Mouse (Mus musculus): ENCODE data around the gene Apba2.
A peak's percentile ranks its signal among the peaks of the same experiment; 100 is the strongest.

The Apba2 gene

DNA sequence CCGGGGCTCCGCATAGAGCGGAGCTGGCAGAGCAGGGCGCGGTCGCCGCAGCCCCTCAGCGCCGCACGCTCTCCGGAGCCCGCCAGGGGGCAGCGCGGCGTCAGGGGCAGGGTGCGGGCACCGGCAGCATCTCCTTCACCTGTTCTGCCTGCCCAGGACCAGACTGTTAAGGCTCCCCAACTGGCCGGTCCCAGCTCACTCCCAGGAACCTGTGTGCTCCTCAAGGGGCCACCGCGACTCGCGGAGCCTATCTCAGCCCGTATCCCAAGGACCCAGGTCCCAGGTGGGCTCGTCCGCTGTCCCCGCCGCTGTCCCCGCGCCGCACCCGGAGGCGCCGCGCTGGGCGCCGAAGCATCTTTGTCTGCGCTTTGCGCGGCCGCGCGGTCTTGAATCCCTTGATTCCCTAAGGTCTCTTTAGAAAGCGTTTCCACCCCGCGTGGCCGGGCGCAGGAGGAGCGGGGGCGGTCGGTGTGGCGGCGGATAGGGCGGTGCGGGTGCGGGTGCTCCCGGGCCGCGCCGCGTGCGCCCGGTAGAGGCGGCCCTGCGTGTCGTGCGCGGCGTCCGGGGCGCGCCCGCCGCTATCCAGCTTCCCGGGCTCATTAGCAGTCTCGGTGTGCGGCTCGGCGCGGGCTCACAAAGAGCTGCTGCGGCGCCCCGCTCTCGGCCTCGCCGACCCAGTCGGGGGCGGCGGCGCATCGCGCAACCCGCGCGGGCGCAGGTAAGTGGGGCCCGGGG, at the start of gene Apba2:
TSS of gene Apba2 (plus strand) at position 171 of the 735 bp plus-strand sequence.
- DNase-seq, result peak; percentile 12

DNA sequence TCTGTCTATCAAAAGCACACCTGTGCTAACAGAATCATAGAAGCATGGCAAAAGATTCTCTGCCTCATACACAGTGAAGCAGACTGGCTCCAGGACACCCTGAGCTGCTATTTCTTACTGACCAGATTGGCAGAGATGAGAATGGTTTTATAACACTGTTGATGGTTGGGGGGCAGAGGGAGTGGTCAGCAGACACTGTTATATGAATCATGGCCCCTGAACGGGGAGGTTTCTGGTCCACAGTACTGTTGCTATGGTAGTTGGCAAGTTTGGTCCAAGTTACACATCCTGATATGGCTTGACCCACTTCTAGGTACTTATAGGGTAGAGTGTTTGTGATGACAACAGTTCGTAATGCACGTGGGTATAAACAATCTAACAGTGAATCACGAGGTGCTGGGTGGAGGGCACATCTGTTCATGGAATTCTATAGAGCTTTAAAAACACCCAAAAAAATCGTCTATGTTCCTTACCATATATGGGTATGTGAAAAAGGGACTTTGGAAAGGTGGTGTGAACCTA, 49.6 kb upstream of the Apba2 start:
- no peak for DNase-seq

DNA sequence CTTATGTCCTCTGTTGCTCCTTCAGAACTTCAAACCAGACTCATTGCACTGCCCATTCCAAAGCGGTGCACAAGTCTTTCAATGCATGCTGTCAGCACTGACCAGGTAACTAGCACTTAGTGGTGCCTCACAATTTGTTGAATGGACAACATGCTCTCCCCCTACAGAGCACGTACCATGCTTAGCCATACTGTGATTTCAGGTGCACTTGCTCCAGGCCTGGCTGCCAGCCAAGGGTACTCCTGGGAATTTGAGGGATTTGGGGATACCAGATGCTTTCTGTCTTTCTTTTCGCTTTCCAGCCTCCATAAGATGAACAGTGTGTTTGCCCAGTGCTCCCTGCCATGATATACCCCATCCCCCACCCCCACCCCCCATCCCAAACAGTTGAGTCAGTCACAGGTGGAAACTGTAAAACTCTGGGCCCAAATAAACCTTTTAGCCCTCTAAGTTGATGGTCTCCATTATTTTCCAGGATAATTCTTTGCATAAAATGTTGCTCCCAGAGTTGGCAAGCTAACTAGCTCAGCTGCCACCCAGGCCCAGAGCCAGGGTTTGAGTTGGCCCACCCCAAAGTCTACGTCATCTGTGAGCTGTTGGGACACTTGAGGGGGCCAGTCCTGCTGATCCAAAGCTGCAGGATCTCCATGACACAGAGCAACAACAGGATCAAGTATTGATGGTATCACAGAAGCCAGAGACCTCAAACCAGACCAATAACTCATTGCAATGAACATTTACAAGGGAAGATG, 48.9 kb upstream of the Apba2 start:
- no peak for DNase-seq

GRCm38 (mm10) chr7:64456176-64456575, 45.3 kb upstream of the Apba2 start:
- DNase-seq, result no peak

DNA sequence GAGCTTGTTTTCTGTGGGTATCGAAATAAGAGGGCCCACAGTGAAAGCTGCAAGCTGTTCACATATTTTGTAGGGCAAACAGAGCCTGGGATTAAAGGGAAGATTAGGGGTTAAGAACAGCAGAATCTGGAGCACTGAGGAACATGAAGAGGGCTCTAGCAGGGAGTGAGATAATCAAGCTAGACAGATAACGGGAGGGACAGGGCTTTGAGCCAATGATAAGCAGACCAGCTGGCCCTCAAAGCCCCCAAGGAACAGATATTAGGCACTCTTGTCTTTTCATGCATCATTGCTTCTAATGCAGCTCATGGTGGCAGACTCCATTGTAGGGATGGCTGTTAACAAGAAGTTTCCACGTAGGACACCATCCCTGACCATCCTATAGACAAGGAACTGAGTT, 44.8 kb upstream of the Apba2 start:
- no peak for DNase-seq

DNA sequence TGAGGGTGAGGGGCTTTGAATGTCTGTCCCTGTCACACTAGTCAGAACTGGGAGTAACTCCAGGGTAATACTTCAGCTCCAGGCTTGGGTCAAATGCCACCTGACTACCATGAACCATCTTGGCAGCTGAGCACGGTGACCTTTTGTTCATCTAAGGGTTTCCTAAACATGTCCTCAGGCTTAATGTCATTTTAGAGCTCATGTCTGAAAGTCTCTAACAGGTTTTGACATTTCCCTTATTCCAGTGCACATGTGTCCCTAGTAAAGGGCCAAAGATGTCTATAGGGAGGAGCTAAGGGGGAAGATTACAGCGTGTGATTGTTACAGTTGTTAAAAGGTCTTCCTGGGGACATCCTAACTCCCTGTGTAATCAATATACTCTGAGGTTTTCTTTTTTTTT, 43.7 kb upstream of the Apba2 start:
- no peak for DNase-seq

- no peak for DNase-seq
Measured at GRCm38 (mm10) chr7:64497438-64497837, 4.1 kb upstream of the Apba2 start.

GRCm38 (mm10) chr7:64502271-64503180, 1.0 kb downstream of the Apba2 start:
- no peak for DNase-seq

DNA sequence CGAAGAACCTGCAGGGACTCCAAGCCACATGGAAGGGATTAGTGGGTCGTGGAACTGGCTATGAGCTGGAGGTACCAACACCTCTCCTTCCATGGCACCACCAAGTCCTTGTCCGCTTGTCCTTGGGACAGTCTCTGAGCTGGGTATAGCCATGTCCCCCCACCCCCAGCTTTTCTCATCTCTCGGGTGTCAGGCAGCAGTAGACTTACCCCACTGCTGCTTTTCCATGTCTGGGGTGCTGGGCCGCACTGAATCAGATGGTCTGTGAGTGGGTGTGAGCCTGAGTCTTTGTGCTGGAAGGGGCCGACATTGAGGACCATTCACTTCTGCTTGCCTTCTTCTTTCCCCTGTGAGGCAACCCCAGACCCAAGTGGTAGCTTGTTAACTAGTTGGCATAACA, 2.1 kb downstream of the Apba2 start:
- DNase-seq, result no peak

- no peak for DNase-seq
Measured at GRCm38 (mm10) chr7:64504691-64505231, 3.3 kb downstream of the Apba2 start.

- DNase-seq, result no peak
Measured at GRCm38 (mm10) chr7:64505571-64505970, 4.1 kb downstream of the Apba2 start.

DNA sequence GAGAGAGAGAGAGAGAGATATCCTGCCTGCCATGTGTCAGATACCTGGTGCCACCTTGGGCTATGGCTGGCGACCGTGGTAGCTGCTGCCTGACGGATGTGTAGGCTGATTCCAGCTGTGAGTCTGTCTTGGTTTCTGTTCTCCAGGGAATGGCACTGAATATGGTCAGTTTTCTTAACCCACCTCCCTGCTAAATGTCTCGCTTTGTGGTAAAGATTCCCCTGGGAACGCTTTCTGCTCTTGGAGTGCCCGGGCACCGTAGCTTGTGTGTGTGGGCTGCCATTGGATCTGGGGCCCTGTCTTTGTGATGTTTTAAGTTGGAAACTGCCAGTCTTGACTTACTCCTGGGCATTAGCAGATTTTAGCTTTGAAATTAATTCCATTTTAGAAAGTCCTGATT, 7.3 kb downstream of the Apba2 start:
- DNase-seq, result no peak

- no peak for DNase-seq
Measured at GRCm38 (mm10) chr7:64509911-64510310, 8.4 kb downstream of the Apba2 start.

- no peak for DNase-seq
Measured at GRCm38 (mm10) chr7:64510526-64511210, 9.2 kb downstream of the Apba2 start.

DNA sequence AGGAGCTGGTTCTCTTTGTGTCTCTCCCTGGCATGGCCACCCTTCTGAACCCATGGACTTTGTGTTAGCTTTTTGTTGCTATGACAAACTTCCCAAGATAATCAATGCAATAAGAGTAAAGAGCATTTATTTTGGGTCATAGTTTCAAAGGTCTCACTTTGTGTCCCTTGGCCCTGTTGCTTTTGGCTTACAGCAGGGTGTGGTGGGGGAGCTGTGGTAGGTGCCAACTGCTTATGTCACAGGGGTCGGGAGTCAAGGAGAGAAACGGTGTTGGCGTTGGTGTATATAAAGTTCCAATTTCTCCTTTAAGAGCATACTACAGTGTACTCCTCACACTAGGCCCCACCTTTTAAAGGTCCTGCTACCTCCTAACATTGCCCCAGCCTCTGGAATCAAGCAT, 12.1 kb downstream of the Apba2 start:
- no peak for DNase-seq

GRCm38 (mm10) chr7:64515280-64515679, 13.8 kb downstream of the Apba2 start:
- no peak for DNase-seq

- DNase-seq, result no peak
Measured at GRCm38 (mm10) chr7:64515891-64516290, 14.4 kb downstream of the Apba2 start.

- no peak for DNase-seq
Measured at GRCm38 (mm10) chr7:64519091-64519490, 17.6 kb downstream of the Apba2 start.

DNA sequence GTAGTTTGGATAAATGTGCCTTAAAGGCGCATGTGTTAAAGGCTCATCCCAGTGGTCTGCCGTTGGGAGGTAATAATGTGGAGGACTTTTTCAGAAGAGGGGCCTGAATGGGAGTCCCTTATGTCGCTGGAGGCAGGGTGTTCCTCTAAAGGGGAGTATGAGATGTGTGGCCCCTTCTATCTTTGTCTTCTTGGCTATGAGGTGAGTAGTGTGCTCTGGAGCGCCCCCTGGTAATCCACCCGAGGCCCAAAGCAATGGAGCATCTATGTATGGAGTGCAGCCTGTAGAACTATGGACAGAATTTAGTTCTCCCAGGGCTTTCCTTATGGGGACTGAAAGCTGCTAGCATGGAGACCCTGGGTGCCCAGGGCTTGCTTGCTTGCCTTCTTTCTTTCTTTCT, 18.0 kb downstream of the Apba2 start:
- DNase-seq, result no peak

GRCm38 (mm10) chr7:64521695-64522408, 20.3 kb downstream of the Apba2 start:
- no peak for DNase-seq

DNA sequence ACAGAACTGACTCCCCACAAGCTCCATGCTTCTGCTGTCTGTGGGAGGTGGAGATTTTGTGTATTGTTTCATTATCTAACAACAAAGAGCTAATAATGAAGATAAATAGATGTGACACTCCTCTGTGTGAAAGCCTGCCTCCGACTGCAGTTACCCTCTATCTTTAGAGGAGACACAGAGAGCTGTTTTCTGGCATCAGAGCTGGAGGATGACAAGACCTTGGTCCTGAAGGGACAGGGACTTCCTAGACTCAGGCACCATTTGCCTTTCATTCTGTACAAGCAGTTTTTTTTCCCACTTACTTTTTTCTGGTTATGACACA, 20.9 kb downstream of the Apba2 start:
- DNase-seq, result no peak

- DNase-seq, result no peak
Measured at GRCm38 (mm10) chr7:64531297-64531696, 29.8 kb downstream of the Apba2 start.
